Mouse (Mus musculus): ENCODE measurements around the gene Hnrnpf.

GRCm38 (mm10) chr6:117920659-117921640 lies 20.8 kb downstream of the Hnrnpf start:
- TF ChIP-seq CTCF (conservative IDR thresholded peaks at IDR 0.05; ENCODE audit: insufficient read depth, insufficient read length, low read depth, low read length) (peak; percentile 69), POLR2A (IDR thresholded peaks at IDR 0.05; ENCODE audit: low read depth, low read length) (no peak)

Data from kidney, adult 2 months (tissue).